Mouse (Mus musculus) megakaryocyte, embryonic 14.5 days (primary cell): ENCODE data around the gene Minos1.

Experiments
- FLI1 ChIP-seq: IDR thresholded peaks from 2 replicates; pipeline ENCODE4 v1.6.1; 2012; ENCODE audit warnings: low read length, inconsistent platforms, mixed read lengths
- GATA1 ChIP-seq: IDR thresholded peaks from 3 replicates; pipeline ENCODE4 v1.6.1; 2012; ENCODE audit warnings: mixed read lengths, low read length, inconsistent platforms, borderline replicate concordance

DNA sequence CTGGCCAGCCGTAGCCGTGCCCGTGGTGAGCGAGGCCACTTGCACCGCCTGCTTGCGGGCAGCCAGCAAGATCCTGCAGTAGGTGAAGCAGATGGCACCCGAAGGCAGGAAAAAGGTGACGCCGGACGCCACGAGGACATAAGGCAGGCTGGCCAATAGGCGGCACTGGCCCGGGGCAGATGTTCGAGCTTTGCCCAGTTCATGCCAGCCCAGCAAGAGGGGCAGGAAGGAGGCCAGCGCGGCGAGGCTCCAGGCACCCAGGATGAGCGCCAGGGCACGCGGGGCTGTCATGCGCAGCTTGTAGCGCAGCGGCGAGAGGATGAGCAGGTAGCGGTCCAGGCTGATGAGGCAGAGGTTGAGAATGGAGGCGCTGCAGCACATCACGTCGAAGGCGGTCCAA lies 56.9 kb downstream of the Minos1 start:
- TF ChIP-seq GATA1: no peak
- no peak for TF ChIP-seq FLI1
